Mouse (Mus musculus): ENCODE data around the gene Prrx2. TPM values are rescaled to one million over a fixed set of nuclear protein-coding genes. Genes with fewer than 3 reads are reported as not detected.

Gene Prrx2
- polyA plus RNA-seq, 1 experiment from 2014 or later: 2.8 TPM

DNA sequence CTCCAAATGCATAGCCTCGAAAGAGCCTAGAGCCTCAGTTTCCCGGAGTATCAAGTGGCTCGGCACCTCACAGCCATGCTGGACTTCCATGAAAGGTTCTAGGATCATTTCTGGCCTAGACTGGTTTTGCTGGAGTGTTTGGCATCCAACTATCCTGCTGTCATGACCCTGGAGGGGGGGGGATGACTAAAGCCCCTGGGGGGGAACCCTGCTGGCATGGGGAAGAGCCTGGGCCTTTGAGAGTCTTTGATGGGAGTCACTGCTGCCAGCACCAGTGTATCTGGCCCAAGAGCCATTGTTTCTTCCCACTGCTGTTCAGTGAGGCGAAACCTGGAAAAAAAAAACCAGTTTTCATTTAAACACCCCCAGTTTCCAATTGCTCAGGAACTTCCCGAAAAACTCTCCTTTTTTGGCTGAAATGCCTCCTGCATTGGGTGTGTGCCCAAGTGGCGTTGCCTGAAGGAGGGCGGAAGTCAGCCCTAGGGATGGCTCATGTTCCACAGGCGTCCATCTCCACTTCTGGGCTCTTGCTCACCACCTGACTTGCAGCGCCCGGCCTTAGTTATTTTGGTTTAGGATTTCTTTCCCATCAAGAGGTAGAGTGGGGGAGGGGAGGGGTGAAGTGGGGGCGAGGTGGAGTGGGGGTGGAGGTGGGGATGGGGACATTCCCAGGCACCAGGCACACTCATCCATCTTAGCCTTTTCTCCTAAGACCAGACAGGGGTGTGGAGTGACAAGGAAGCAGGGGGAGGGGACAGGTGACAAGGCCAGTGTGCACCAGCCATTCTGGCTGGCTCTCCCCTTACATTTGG, 41.1 kb downstream of the Prrx2 start:
- Histone ChIP-seq H3K36me3 (no peaks in the 10 kb centered on the region), H3K9ac (replicated peaks) (no peak overlapping the region), H3K4me1 (replicated peaks) (0 out of 2 replicates have a peak, but pooled peaks cover 5% of the 10 kb centered on the region), H3K4me2 (replicated peaks) (no peak overlapping the region), H3K27ac (no peak overlapping the region), H3K4me3 (replicated peaks) (no peak overlapping the region), H3K27me3 (no peaks in the 10 kb centered on the region), H3K9me3 (no peaks in the 10 kb centered on the region)
- 47% methylated on average over 11 of the region's 11 CpGs for WGBS
- ATAC-seq: no peak

DNA sequence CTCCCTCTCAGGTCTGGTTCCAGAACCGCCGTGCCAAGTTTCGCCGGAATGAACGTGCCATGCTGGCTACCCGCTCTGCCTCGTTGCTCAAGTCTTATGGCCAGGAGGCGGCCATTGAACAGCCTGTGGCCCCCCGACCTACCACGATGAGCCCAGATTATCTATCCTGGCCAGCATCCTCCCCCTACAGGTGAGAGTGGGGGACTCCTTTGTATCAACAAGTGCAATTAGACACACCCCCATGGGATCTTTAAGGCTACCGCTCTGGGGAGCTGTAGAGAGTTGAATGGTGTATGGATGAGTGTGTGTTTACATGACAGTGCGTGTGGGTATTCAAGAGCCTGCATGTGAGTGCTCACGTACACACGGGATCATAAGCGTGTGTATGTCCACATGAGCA, 44.7 kb downstream of the Prrx2 start:
- no peaks in the 10 kb centered on the region for H3K36me3 ChIP-seq
- ATAC-seq: no peak
- H3K4me2 ChIP-seq (replicated peaks): no peak overlapping the region
- H3K4me1 ChIP-seq (replicated peaks): 0 out of 2 replicates have a peak, but pooled peaks cover 1% of the 10 kb centered on the region
- no peak overlapping the region for H3K27ac ChIP-seq
- no peak overlapping the region for H3K4me3 ChIP-seq (replicated peaks)
- 91% methylated on average over 15 of the region's 15 CpGs for WGBS
- H3K9ac ChIP-seq (replicated peaks): no peak overlapping the region
- no peaks in the 10 kb centered on the region for H3K27me3 ChIP-seq
- H3K9me3 ChIP-seq: no peaks in the 10 kb centered on the region

DNA sequence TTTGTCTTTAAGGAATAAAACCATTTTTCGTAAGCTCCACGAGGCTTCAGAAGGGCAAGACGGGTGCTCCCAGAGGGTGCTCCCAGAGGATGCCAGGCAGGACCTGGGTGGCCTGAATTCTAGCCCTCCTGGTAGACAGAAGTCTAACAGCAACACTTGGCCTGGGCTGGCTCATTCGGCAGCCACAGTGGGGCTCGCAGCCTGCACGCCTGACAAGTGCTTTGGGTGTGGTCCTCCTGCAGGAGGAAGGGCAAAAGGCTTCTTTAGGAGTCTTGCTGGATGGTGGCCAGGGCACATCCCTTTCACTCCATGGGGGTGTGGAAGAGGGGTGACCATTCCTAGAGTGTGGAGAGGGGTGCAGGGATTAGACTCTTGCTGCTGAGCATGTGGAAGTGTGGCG, 46.4 kb downstream of the Prrx2 start:
- Histone ChIP-seq H3K4me2 (replicated peaks) (no peak overlapping the region), H3K9ac (replicated peaks) (no peak overlapping the region), H3K36me3 (no peaks in the 10 kb centered on the region), H3K27me3 (no peaks in the 10 kb centered on the region), H3K4me3 (replicated peaks) (no peak overlapping the region), H3K4me1 (replicated peaks) (no peaks in the 10 kb centered on the region), H3K27ac (no peak overlapping the region), H3K9me3 (no peaks in the 10 kb centered on the region)
- 86% methylated on average over 7 of the region's 7 CpGs for WGBS
- no peak for ATAC-seq

DNA sequence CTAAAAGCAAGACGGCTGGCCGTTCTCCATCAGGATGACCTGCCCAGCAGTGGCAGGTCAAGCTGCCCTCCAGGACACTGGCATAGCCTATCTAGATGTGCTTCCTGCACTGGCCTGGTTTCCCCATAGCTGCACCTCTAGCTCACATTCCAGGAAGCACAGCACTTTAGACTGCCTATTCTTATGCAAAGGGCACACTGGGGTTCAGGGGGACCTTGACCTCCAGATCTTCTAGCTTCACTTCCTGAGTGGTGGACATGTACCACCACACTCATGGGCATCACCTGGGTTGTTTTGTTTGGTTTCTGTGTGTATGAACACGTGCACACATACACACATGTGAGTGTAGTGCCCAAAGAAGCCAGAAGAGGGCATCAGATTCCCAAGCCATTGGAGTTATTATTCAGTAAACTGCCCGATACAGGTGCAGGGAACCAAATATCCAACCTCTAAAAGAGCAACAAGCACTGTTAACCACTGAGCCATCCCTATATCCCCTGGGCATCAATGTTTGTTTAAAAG, 50.1 kb downstream of the Prrx2 start:
- no peak overlapping the region for H3K4me3 ChIP-seq (replicated peaks)
- 89% methylated on average over 4 of the region's 4 CpGs for WGBS
- ATAC-seq: no peak

DNA sequence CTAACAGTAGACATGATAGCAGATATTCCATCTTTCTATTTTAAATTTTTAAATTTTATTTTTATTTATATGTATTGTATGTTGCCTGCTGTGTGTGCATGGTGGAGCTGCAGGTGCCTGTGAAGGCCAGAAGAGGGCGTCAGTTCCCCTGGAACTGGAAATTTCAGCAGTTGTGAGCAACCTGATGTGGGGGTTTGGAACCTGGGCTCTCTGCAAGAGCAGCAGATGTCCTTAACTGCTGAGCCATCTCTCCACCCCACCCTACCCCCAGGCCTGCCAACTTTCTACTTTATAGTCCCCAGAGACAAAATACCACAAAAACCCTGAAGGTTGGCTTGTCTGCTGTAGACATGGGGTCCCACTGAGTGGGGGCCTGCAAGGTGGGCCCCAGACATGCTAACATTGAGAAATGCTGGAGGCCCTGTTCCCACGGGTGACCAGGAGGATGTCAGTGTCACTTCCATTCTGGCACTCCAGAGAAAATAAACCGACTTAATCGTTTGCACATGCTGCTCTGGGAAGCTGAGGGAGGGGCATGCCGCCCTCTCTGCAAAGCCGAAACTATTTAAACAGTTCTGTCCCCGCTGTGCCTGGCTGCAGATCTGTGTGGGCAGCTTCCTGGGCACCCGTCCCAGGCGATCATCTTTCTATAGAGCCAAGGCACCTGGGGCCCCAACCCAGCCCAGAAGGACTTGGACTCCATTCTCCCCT, 50.8 kb downstream of the Prrx2 start:
- Histone ChIP-seq H3K27me3 (no peaks in the 10 kb centered on the region), H3K4me1 (replicated peaks) (no peaks in the 10 kb centered on the region), H3K27ac (no peak overlapping the region), H3K4me2 (replicated peaks) (no peak overlapping the region), H3K36me3 (no peaks in the 10 kb centered on the region), H3K4me3 (replicated peaks) (no peak overlapping the region), H3K9me3 (no peaks in the 10 kb centered on the region), H3K9ac (replicated peaks) (no peak overlapping the region)
- WGBS: 59% methylated on average over 9 of the region's 9 CpGs
- no peak for ATAC-seq

More for the DNA sequence above, 50.1 kb downstream of the Prrx2 start:
- H3K9me3 ChIP-seq: no peaks in the 10 kb centered on the region
- no peaks in the 10 kb centered on the region for H3K36me3 ChIP-seq
- H3K4me2 ChIP-seq (replicated peaks): no peak overlapping the region
- H3K4me1 ChIP-seq (replicated peaks): no peaks in the 10 kb centered on the region
- H3K27me3 ChIP-seq: no peaks in the 10 kb centered on the region
- no peak overlapping the region for H3K9ac ChIP-seq (replicated peaks)
- no peak overlapping the region for H3K27ac ChIP-seq

DNA sequence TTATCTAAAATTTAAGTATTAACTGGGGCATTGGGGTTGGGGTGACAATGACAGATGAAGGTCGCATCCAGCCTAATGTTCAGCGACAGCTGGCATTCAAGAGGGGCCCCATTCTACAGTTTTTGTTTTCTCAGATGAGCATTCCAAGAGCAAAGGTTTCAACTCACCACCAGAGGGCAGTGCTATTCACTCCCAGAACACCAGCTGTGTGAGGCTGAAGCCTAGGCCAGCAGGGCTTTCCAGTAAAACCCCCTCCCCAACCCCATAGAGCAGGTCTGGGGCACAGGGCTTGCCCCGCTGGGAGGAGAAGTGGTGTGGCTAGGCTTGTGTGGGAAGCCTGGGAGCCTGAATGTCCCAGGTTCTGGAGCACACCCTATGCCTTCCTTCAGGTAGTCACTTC, 56.2 kb downstream of the Prrx2 start:
- Histone ChIP-seq H3K36me3 (no peaks in the 10 kb centered on the region), H3K4me2 (replicated peaks) (no peak overlapping the region), H3K27ac (no peak overlapping the region), H3K4me1 (replicated peaks) (no peaks in the 10 kb centered on the region), H3K9ac (replicated peaks) (no peak overlapping the region), H3K9me3 (no peaks in the 10 kb centered on the region), H3K27me3 (no peaks in the 10 kb centered on the region), H3K4me3 (replicated peaks) (no peak overlapping the region)
- 8% methylated on average over 3 of the region's 3 CpGs for WGBS
- 0 out of 2 replicates have a peak, but pooled peaks have one; percentile 62 for ATAC-seq

DNA sequence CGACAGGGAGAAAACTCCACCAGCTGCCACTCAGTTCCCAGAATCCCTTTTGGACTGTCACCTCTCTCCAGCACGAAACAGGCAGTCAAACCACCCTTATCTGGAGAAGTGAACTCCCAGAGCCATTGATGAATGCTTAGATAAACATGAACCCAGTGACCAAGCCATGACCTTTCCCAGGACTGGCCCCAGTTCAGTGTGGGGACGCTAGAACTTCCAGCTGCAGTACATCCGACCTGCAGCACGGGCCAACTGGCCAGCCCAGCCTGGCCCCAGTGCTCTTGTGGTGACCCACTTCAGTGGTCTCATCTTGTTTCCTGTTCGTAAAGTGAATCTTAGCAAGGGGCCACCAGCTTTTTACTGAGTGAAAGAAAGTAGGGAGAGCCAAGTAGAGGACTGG, 58.6 kb downstream of the Prrx2 start:
- H3K4me2 ChIP-seq (replicated peaks): no peak overlapping the region
- H3K4me1 ChIP-seq (replicated peaks): no peaks in the 10 kb centered on the region; the same call in 1 of the 2 replicates
- no peak overlapping the region for H3K9ac ChIP-seq (replicated peaks)
- 50% methylated on average over 6 of the region's 6 CpGs for WGBS
- H3K9me3 ChIP-seq: no peaks in the 10 kb centered on the region
- no peaks in the 10 kb centered on the region for H3K27me3 ChIP-seq
- H3K4me3 ChIP-seq (replicated peaks): no peak overlapping the region
- no peaks in the 10 kb centered on the region for H3K36me3 ChIP-seq
- H3K27ac ChIP-seq: no peak overlapping the region
- no peak for ATAC-seq

DNA sequence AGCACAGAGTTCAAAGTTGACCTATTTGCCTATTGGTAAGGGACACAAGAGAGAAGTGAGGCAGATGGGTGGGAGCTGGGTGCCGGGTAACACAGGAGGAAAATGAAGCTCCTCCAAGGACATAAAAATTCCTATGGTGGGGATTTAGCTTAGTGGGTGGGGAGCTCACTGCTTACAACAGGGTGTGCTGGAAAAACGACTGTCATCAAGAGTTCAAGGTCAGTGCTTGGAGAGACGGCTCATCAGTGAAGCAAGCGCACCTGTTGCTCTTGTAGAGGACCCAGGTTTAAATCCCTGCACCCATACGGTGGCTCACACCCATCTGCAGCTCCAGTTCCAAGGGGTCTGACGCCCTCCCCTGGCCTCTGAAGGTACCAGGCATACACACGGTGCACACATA, 59.2 kb downstream of the Prrx2 start:
- Histone ChIP-seq H3K4me1 (replicated peaks) (no peaks in the 10 kb centered on the region; the same call in 1 of the 2 replicates), H3K9me3 (no peaks in the 10 kb centered on the region), H3K27me3 (no peaks in the 10 kb centered on the region), H3K36me3 (no peaks in the 10 kb centered on the region), H3K4me3 (replicated peaks) (no peak overlapping the region), H3K4me2 (replicated peaks) (no peak overlapping the region), H3K9ac (replicated peaks) (no peak overlapping the region), H3K27ac (no peak overlapping the region)
- ATAC-seq: no peak
- 84% methylated on average over 7 of the region's 7 CpGs for whole genome bisulfite sequencing

DNA sequence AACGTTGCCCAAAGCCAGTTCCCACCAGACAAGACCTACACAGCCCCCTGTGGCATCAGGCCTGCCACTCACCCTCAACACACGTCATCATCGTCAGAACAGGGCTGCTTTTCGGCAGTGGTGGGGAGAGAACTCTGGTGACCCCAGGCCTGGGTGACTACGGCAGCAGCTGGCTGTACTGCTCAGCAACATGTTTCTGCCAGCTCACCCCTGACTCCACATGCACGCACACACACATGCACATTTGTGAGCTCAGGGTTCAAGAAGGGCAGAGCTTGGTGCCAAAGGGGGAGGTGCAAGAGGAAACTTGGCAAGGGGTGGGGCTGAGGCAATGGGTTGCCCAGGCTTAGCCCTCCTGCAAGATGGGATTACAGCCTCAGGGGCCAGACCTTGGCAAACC, 62.5 kb downstream of the Prrx2 start:
- peaks cover 1% of the 10 kb centered on the region; the same call in 1 of the 2 replicates for H3K4me1 ChIP-seq (replicated peaks)
- no peak overlapping the region for H3K4me3 ChIP-seq (replicated peaks)
- H3K9ac ChIP-seq (replicated peaks): no peak overlapping the region
- no peak overlapping the region for H3K27ac ChIP-seq
- H3K9me3 ChIP-seq: no peaks in the 10 kb centered on the region
- ATAC-seq: peak; percentile 11; the same call in 1 of the 2 replicates
- H3K4me2 ChIP-seq (replicated peaks): no peak overlapping the region
- 56% methylated on average over 6 of the region's 6 CpGs for WGBS
- H3K36me3 ChIP-seq: no peaks in the 10 kb centered on the region
- peaks cover 11% of the 10 kb centered on the region for H3K27me3 ChIP-seq

DNA sequence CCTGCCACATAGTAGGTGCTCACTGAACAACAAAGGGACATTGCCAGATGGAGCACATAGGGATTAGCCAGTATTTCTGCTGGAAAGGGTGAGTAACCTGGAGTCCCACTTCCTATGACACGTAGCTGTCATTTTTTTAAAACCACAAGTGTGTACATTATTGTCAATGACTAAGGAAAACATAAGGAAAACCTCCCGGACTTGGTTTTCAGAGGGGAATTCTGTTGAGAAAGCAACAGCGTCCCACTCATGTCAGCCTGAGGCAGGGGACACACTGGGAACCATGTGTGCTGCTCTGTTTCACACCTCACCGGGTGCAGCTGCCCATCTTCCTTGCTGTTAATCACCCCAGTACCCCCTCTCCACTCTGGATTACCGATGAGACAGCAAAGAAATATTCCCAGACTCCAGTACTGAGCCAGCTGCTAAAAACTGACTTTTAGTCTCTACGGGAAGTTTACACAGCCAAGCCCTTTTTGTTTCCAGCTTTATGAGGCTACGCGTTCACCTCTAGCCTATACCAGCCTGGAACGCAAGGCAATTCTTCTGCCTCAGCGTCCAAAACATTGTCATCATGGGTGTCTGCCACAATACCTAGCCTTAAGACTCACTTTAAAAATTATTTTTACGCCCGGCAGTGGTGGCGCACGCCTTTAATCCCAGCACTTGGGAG, 64.8 kb downstream of the Prrx2 start:
- Histone ChIP-seq H3K36me3 (no peaks in the 10 kb centered on the region), H3K4me1 (replicated peaks) (peaks cover 14% of the 10 kb centered on the region)
- 89% methylated on average over 14 of the region's 14 CpGs for WGBS

DNA sequence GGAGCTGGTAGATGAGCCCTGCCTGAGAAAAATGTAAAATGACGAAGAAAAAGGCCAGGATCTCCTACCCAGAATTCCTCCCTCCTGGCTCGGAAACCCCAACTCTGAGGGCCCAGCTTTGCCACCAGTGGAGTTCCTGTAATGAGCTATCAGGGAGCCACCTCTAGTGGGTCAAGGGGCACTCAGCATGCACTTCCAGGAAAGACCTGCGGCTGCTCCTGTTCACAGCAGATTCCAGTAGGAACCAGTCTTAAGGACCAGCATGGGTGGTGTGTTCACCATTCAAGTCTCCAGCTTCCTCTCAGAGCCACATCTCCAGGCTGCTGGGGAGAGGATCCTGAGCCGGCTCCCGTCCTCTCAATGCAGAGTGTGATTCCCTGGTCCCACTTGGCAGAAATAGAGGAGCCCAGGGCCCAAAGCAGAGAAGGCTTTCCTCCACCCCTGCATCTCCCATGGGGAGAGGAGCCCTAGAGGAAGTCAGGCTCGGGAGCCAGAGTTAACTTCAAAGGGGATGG, 66.9 kb downstream of the Prrx2 start:
- Histone ChIP-seq H3K9ac (replicated peaks) (no peak overlapping the region), H3K4me2 (replicated peaks) (no peak overlapping the region), H3K27me3 (peaks cover 18% of the 10 kb centered on the region), H3K4me3 (replicated peaks) (no peak overlapping the region), H3K4me1 (replicated peaks) (peaks cover 14% of the 10 kb centered on the region), H3K9me3 (no peaks in the 10 kb centered on the region), H3K27ac (no peak overlapping the region), H3K36me3 (no peaks in the 10 kb centered on the region)
- 58% methylated on average over 6 of the region's 6 CpGs for WGBS
- no peak for ATAC-seq

More for the DNA sequence above, 64.8 kb downstream of the Prrx2 start:
- ATAC-seq: no peak
- Histone ChIP-seq H3K27ac (no peak overlapping the region), H3K4me2 (replicated peaks) (no peak overlapping the region), H3K9ac (replicated peaks) (no peak overlapping the region), H3K27me3 (peaks cover 18% of the 10 kb centered on the region), H3K9me3 (no peaks in the 10 kb centered on the region), H3K4me3 (replicated peaks) (no peak overlapping the region)
